Mouse (Mus musculus) myocyte (in vitro differentiated cells): ENCODE results near the gene Plekhf1.

Experiments
- CEBPB ChIP-seq: IDR thresholded peaks from 2 replicates; pipeline ENCODE4 v1.6.1; 2011; ENCODE audit warnings: mild to moderate bottlenecking, moderate library complexity; ENCODE audit not compliant: poor library complexity, insufficient read depth, severe bottlenecking
- E2F4 ChIP-seq: IDR thresholded peaks from one replicate; pipeline ENCODE4 v1.6.1; 2011; ENCODE audit warnings: mild to moderate bottlenecking, control low read depth, moderate library complexity; ENCODE audit not compliant: insufficient read depth
- MAX ChIP-seq: IDR thresholded peaks from one replicate; pipeline ENCODE4 v1.6.1; 2011; ENCODE audit warnings: low read depth, mild to moderate bottlenecking, control low read depth
- MYOD1 ChIP-seq, 3 experiments: IDR thresholded peaks; one replicate each; pipeline ENCODE4 v1.6.1; 2011; ENCODE audit warnings: control low read depth in 2 of 3, low read depth in 2 of 3, mild to moderate bottlenecking in 2 of 3, moderate library complexity in 1 of 3; ENCODE audit not compliant: insufficient read length in 2 of 3, control insufficient read depth in 1 of 3
- MYOG ChIP-seq, 3 experiments: IDR thresholded peaks; one replicate each; pipeline ENCODE4 v1.6.1; 2011; ENCODE audit warnings: control low read depth in 2 of 3, low read depth in 2 of 3, mild to moderate bottlenecking in 2 of 3; ENCODE audit not compliant: insufficient read length in 2 of 3, control insufficient read depth in 1 of 3, insufficient read depth in 1 of 3
- POLR2A ChIP-seq: IDR thresholded peaks from one replicate; pipeline ENCODE4 v1.6.1; 2011; ENCODE audit warnings: low read depth, mild to moderate bottlenecking, control low read depth, moderate library complexity; ENCODE audit not compliant: insufficient read length
- POLR2AphosphoS2 ChIP-seq: IDR thresholded peaks from one replicate; pipeline ENCODE4 v1.6.1; 2011; ENCODE audit warnings: low read depth, control low read depth; ENCODE audit not compliant: insufficient read length
- SRF ChIP-seq: IDR thresholded peaks from one replicate; pipeline ENCODE4 v1.6.1; 2011; ENCODE audit warnings: low read depth; ENCODE audit not compliant: control insufficient read depth, insufficient read length
- TCF3 ChIP-seq: IDR thresholded peaks from one replicate; pipeline ENCODE4 v1.6.1; 2011; ENCODE audit warnings: low read depth, control low read depth; ENCODE audit not compliant: insufficient read length
- USF1 ChIP-seq: IDR thresholded peaks from one replicate; pipeline ENCODE4 v1.6.1; 2011; ENCODE audit warnings: low read depth, mild to moderate bottlenecking, control low read depth, moderate library complexity

GRCm38 (mm10) chr7:38236400-38237105 is 8.7 kb upstream of the Plekhf1 start:
- TF ChIP-seq USF1 (no peak), POLR2A (no peak), MYOG (IDR thresholded peaks at IDR 0.05; ENCODE audit: control insufficient read depth in 1 of 3, insufficient read depth in 1 of 3, insufficient read length in 2 of 3, low read depth in 2 of 3) (no peak), MAX (no peak), CEBPB (no peak), SRF (no peak), TCF3 (no peak), E2F4 (no peak), POLR2AphosphoS2 (no peak), MYOD1 (IDR thresholded peaks at IDR 0.05; ENCODE audit: control insufficient read depth in 1 of 3, insufficient read length in 2 of 3, low read depth in 2 of 3) (no peak)
